Mouse (Mus musculus): ENCODE data around the gene Fndc3b. TPM values are rescaled to one million over a fixed set of nuclear protein-coding genes. Genes with fewer than 3 reads are reported as not detected.

The Fndc3b gene
- polyA plus RNA-seq, 1 experiment from 2014 or later = 13.2 TPM

- Histone ChIP-seq H3K4me1 (ENCODE audit: control insufficient read depth, low read depth, low read length) (peaks cover 8% of the 10 kb centered on the region), H3K9ac (ENCODE audit: low read depth, low read length) (no peak overlapping the region), H3K36me3 (ENCODE audit: control insufficient read depth, insufficient read depth) (no peaks in the 10 kb centered on the region), H3K27ac (ENCODE audit: low read length) (peak overlapping the region; percentile 37; the same call in 1 of the 2 replicates), H3K4me3 (ENCODE audit: low read depth, low read length) (no peak overlapping the region), H3K27me3 (ENCODE audit: control insufficient read depth, insufficient read depth, low read depth, low read length) (no peaks in the 10 kb centered on the region), H3K9me3 (replicated peaks; ENCODE audit: control insufficient read depth, low read length) (no peaks in the 10 kb centered on the region), H3K4me2 (ENCODE audit: low read depth, low read length) (no peak overlapping the region)
- peak; percentile 64 for ATAC-seq (ENCODE audit: low read depth)
- WGBS (ENCODE audit: insufficient replicate concordance) = 49% methylated on average over 5 of the region's 5 CpGs
These were observed 47.9 kb downstream of the Fndc3b start for GRCm38 (mm10) chr3:27663221-27663620.

GRCm38 (mm10) chr3:27658198-27658763 is 52.8 kb downstream of the Fndc3b start:
- WGBS (ENCODE audit: insufficient replicate concordance) = 66% methylated on average over 4 of the region's 4 CpGs

GRCm38 (mm10) chr3:27656764-27657390 is 54.2 kb downstream of the Fndc3b start:
- WGBS (ENCODE audit: insufficient replicate concordance) = 13% methylated on average over 7 of the region's 7 CpGs
- H3K4me2 ChIP-seq (ENCODE audit: low read depth, low read length) = no peak overlapping the region
- H3K9ac ChIP-seq (ENCODE audit: low read depth, low read length) = no peak overlapping the region
- H3K4me1 ChIP-seq (ENCODE audit: control insufficient read depth, low read depth, low read length) = peaks cover 17% of the 10 kb centered on the region
- peak; percentile 11; the same call in 1 of the 2 replicates for ATAC-seq (ENCODE audit: low read depth)
- no peaks in the 10 kb centered on the region for H3K27me3 ChIP-seq (ENCODE audit: control insufficient read depth, insufficient read depth, low read depth, low read length)
- no peaks in the 10 kb centered on the region for H3K9me3 ChIP-seq (replicated peaks; ENCODE audit: control insufficient read depth, low read length)
- no peak overlapping the region for H3K27ac ChIP-seq (ENCODE audit: low read length)
- no peak overlapping the region for H3K4me3 ChIP-seq (ENCODE audit: low read depth, low read length)
- H3K36me3 ChIP-seq (ENCODE audit: control insufficient read depth, insufficient read depth) = no peaks in the 10 kb centered on the region

More at GRCm38 (mm10) chr3:27658198-27658763, 52.8 kb downstream of the Fndc3b start:
- H3K27me3 ChIP-seq (ENCODE audit: control insufficient read depth, insufficient read depth, low read depth, low read length) = no peaks in the 10 kb centered on the region
- no peak overlapping the region for H3K4me2 ChIP-seq (ENCODE audit: low read depth, low read length)
- no peak for ATAC-seq (ENCODE audit: low read depth)
- peaks cover 10% of the 10 kb centered on the region for H3K4me1 ChIP-seq (ENCODE audit: control insufficient read depth, low read depth, low read length)
- H3K27ac ChIP-seq (ENCODE audit: low read length) = no peak overlapping the region
- H3K9me3 ChIP-seq (replicated peaks; ENCODE audit: control insufficient read depth, low read length) = no peaks in the 10 kb centered on the region
- H3K36me3 ChIP-seq (ENCODE audit: control insufficient read depth, insufficient read depth) = no peaks in the 10 kb centered on the region
- no peak overlapping the region for H3K4me3 ChIP-seq (ENCODE audit: low read depth, low read length)
- H3K9ac ChIP-seq (ENCODE audit: low read depth, low read length) = no peak overlapping the region

- 42% methylated on average over 4 of the region's 4 CpGs for WGBS (ENCODE audit: insufficient replicate concordance)
- Histone ChIP-seq H3K9ac (ENCODE audit: low read depth, low read length) (no peak overlapping the region), H3K4me3 (ENCODE audit: low read depth, low read length) (no peak overlapping the region), H3K4me1 (ENCODE audit: control insufficient read depth, low read depth, low read length) (peaks cover 17% of the 10 kb centered on the region), H3K27ac (ENCODE audit: low read length) (no peak overlapping the region), H3K9me3 (replicated peaks; ENCODE audit: control insufficient read depth, low read length) (no peaks in the 10 kb centered on the region), H3K27me3 (ENCODE audit: control insufficient read depth, insufficient read depth, low read depth, low read length) (no peaks in the 10 kb centered on the region), H3K36me3 (ENCODE audit: control insufficient read depth, insufficient read depth) (no peaks in the 10 kb centered on the region), H3K4me2 (ENCODE audit: low read depth, low read length) (no peak overlapping the region)
- no peak for ATAC-seq (ENCODE audit: low read depth)
These were observed 55.4 kb downstream of the Fndc3b start for GRCm38 (mm10) chr3:27655673-27656072.

GRCm38 (mm10) chr3:27655042-27655441 is 56.1 kb downstream of the Fndc3b start:
- H3K27ac ChIP-seq (ENCODE audit: low read length) = no peak overlapping the region
- no peaks in the 10 kb centered on the region for H3K9me3 ChIP-seq (replicated peaks; ENCODE audit: control insufficient read depth, low read length)
- peaks cover 17% of the 10 kb centered on the region for H3K4me1 ChIP-seq (ENCODE audit: control insufficient read depth, low read depth, low read length)
- no peaks in the 10 kb centered on the region for H3K27me3 ChIP-seq (ENCODE audit: control insufficient read depth, insufficient read depth, low read depth, low read length)
- H3K4me2 ChIP-seq (ENCODE audit: low read depth, low read length) = no peak overlapping the region
- no peak overlapping the region for H3K4me3 ChIP-seq (ENCODE audit: low read depth, low read length)
- ATAC-seq (ENCODE audit: low read depth) = no peak
- WGBS (ENCODE audit: insufficient replicate concordance) = 58% methylated on average over 11 of the region's 11 CpGs
- H3K36me3 ChIP-seq (ENCODE audit: control insufficient read depth, insufficient read depth) = no peaks in the 10 kb centered on the region
- H3K9ac ChIP-seq (ENCODE audit: low read depth, low read length) = no peak overlapping the region

GRCm38 (mm10) chr3:27652451-27653011 is 58.6 kb downstream of the Fndc3b start:
- Histone ChIP-seq H3K27ac (ENCODE audit: low read length) (no peak overlapping the region), H3K27me3 (ENCODE audit: control insufficient read depth, insufficient read depth, low read depth, low read length) (no peaks in the 10 kb centered on the region), H3K4me3 (ENCODE audit: low read depth, low read length) (no peak overlapping the region), H3K36me3 (ENCODE audit: control insufficient read depth, insufficient read depth) (no peaks in the 10 kb centered on the region), H3K4me2 (ENCODE audit: low read depth, low read length) (no peak overlapping the region), H3K9me3 (replicated peaks; ENCODE audit: control insufficient read depth, low read length) (no peaks in the 10 kb centered on the region), H3K9ac (ENCODE audit: low read depth, low read length) (no peak overlapping the region), H3K4me1 (ENCODE audit: control insufficient read depth, low read depth, low read length) (peaks cover 22% of the 10 kb centered on the region)
- WGBS (ENCODE audit: insufficient replicate concordance) = 22% methylated on average over 9 of the region's 9 CpGs
- ATAC-seq (ENCODE audit: low read depth) = no peak

- no peaks in the 10 kb centered on the region for H3K36me3 ChIP-seq (ENCODE audit: control insufficient read depth, insufficient read depth)
- H3K27me3 ChIP-seq (ENCODE audit: control insufficient read depth, insufficient read depth, low read depth, low read length) = no peaks in the 10 kb centered on the region
- H3K4me3 ChIP-seq (ENCODE audit: low read depth, low read length) = no peak overlapping the region
- no peak for ATAC-seq (ENCODE audit: low read depth)
- H3K9me3 ChIP-seq (replicated peaks; ENCODE audit: control insufficient read depth, low read length) = no peaks in the 10 kb centered on the region
- no peak overlapping the region for H3K4me2 ChIP-seq (ENCODE audit: low read depth, low read length)
- no peak overlapping the region for H3K27ac ChIP-seq (ENCODE audit: low read length)
- no peak overlapping the region for H3K9ac ChIP-seq (ENCODE audit: low read depth, low read length)
- WGBS (ENCODE audit: insufficient replicate concordance) = 56% methylated on average over 6 of the region's 6 CpGs
- peaks cover 22% of the 10 kb centered on the region for H3K4me1 ChIP-seq (ENCODE audit: control insufficient read depth, low read depth, low read length)
These were observed 59.4 kb downstream of the Fndc3b start for GRCm38 (mm10) chr3:27651731-27652130.

GRCm38 (mm10) chr3:27650083-27650482 is 61.0 kb downstream of the Fndc3b start:
- Histone ChIP-seq H3K27ac (ENCODE audit: low read length) (no peak overlapping the region), H3K4me3 (ENCODE audit: low read depth, low read length) (no peak overlapping the region), H3K27me3 (ENCODE audit: control insufficient read depth, insufficient read depth, low read depth, low read length) (no peaks in the 10 kb centered on the region), H3K4me1 (ENCODE audit: control insufficient read depth, low read depth, low read length) (peaks cover 17% of the 10 kb centered on the region), H3K9ac (ENCODE audit: low read depth, low read length) (no peak overlapping the region), H3K36me3 (ENCODE audit: control insufficient read depth, insufficient read depth) (no peaks in the 10 kb centered on the region), H3K9me3 (replicated peaks; ENCODE audit: control insufficient read depth, low read length) (no peaks in the 10 kb centered on the region), H3K4me2 (ENCODE audit: low read depth, low read length) (no peak overlapping the region)
- no peak for ATAC-seq (ENCODE audit: low read depth)
- WGBS (ENCODE audit: insufficient replicate concordance) = 36% methylated on average over 11 of the region's 11 CpGs

DNA sequence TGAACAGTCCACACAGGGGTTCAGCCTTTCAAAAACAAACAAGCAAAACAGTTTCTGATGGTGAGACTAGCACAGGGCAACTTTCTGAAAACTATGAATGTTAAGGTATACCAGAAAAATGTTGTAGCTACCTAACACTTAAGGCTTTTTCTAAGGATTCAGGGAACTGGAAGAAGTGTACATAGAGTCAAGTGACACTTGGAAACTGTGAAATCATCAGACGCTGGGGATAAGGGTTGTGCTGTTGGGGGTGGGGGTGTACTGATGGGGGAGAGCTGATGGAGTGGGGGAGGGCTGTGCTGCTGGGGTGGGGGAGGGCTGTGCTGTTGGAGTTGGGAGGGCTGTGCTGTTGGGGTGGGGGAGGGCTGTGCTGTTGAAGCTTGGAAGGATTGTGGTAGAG is 61.8 kb downstream of the Fndc3b start:
- no peak overlapping the region for H3K27ac ChIP-seq (ENCODE audit: low read length)
- H3K9ac ChIP-seq (ENCODE audit: low read depth, low read length) = no peak overlapping the region
- H3K36me3 ChIP-seq (ENCODE audit: control insufficient read depth, insufficient read depth) = no peaks in the 10 kb centered on the region

More for the DNA sequence above, 61.8 kb downstream of the Fndc3b start:
- 53% methylated on average over 1 of the region's 1 CpGs for WGBS (ENCODE audit: insufficient replicate concordance)
- ATAC-seq (ENCODE audit: low read depth) = no peak
- H3K27me3 ChIP-seq (ENCODE audit: control insufficient read depth, insufficient read depth, low read depth, low read length) = no peaks in the 10 kb centered on the region
- no peak overlapping the region for H3K4me2 ChIP-seq (ENCODE audit: low read depth, low read length)
- H3K4me1 ChIP-seq (ENCODE audit: control insufficient read depth, low read depth, low read length) = peaks cover 17% of the 10 kb centered on the region
- H3K9me3 ChIP-seq (replicated peaks; ENCODE audit: control insufficient read depth, low read length) = no peaks in the 10 kb centered on the region
- H3K4me3 ChIP-seq (ENCODE audit: low read depth, low read length) = no peak overlapping the region

All from liver, embryonic 16.5 days (tissue).